Mouse (Mus musculus): ENCODE measurements around the gene Rybp.

Rybp gene

GRCm38 (mm10) chr6:100288016-100288729 lies 888 bp upstream of the Rybp start:
- DNase-seq (ENCODE audit: low read depth, low spot score), result peak; percentile 33

GRCm38 (mm10) chr6:100286573-100287333 lies 532 bp downstream of the Rybp start:
- peak; percentile 48 for DNase-seq (ENCODE audit: low read depth, low spot score)

GRCm38 (mm10) chr6:100285985-100286572 lies 1.2 kb downstream of the Rybp start:
- DNase-seq (ENCODE audit: low read depth, low spot score), result peak; percentile 6

- no peak for DNase-seq (ENCODE audit: low read depth, low spot score)
Measured at GRCm38 (mm10) chr6:100278841-100279240, 8.4 kb downstream of the Rybp start.

- no peak for DNase-seq (ENCODE audit: low read depth, low spot score)
Measured at GRCm38 (mm10) chr6:100276344-100276743, 10.9 kb downstream of the Rybp start.

- DNase-seq (ENCODE audit: low read depth, low spot score), result no peak
Measured at GRCm38 (mm10) chr6:100275643-100276042, 11.6 kb downstream of the Rybp start.

GRCm38 (mm10) chr6:100273556-100273955 lies 13.7 kb downstream of the Rybp start:
- no peak for DNase-seq (ENCODE audit: low read depth, low spot score)

- no peak for DNase-seq (ENCODE audit: low read depth, low spot score)
Measured at GRCm38 (mm10) chr6:100271992-100272391, 15.3 kb downstream of the Rybp start.

GRCm38 (mm10) chr6:100270765-100271164 lies 16.5 kb downstream of the Rybp start:
- DNase-seq (ENCODE audit: low read depth, low spot score), result no peak

GRCm38 (mm10) chr6:100259607-100260006 lies 27.7 kb downstream of the Rybp start:
- DNase-seq (ENCODE audit: low read depth, low spot score), result no peak

- no peak for DNase-seq (ENCODE audit: low read depth, low spot score)
Measured at GRCm38 (mm10) chr6:100258278-100258677, 29.0 kb downstream of the Rybp start.

- no peak for DNase-seq (ENCODE audit: low read depth, low spot score)
Measured at GRCm38 (mm10) chr6:100255411-100255810, 31.9 kb downstream of the Rybp start.

- no peak for DNase-seq (ENCODE audit: low read depth, low spot score)
Measured at GRCm38 (mm10) chr6:100254671-100255070, 32.6 kb downstream of the Rybp start.

- DNase-seq (ENCODE audit: low read depth, low spot score), result no peak
Measured at GRCm38 (mm10) chr6:100244474-100244873, 42.8 kb downstream of the Rybp start.

GRCm38 (mm10) chr6:100235036-100235435 lies 52.2 kb downstream of the Rybp start:
- no peak for DNase-seq (ENCODE audit: low read depth, low spot score)

- DNase-seq (ENCODE audit: low read depth, low spot score), result no peak
Measured at GRCm38 (mm10) chr6:100233522-100233921, 53.8 kb downstream of the Rybp start.

- no peak for DNase-seq (ENCODE audit: low read depth, low spot score)
Measured at GRCm38 (mm10) chr6:100233061-100233460, 54.2 kb downstream of the Rybp start.

- DNase-seq (ENCODE audit: low read depth, low spot score), result no peak
Measured at GRCm38 (mm10) chr6:100226204-100226603, 61.1 kb downstream of the Rybp start.

- DNase-seq (ENCODE audit: low read depth, low spot score), result no peak
Measured at GRCm38 (mm10) chr6:100223932-100224331, 63.4 kb downstream of the Rybp start.

- DNase-seq (ENCODE audit: low read depth, low spot score), result no peak
Measured at GRCm38 (mm10) chr6:100223435-100223834, 63.9 kb downstream of the Rybp start.

GRCm38 (mm10) chr6:100222927-100223326 lies 64.4 kb downstream of the Rybp start:
- no peak for DNase-seq (ENCODE audit: low read depth, low spot score)

GRCm38 (mm10) chr6:100221803-100222202 lies 65.5 kb downstream of the Rybp start:
- no peak for DNase-seq (ENCODE audit: low read depth, low spot score)

Data from c-Kit-negative CD71-positive TER-119-positive erythroid progenitor cells, embryonic 14.5 days (primary cell).